Mouse (Mus musculus): ENCODE data around the gene Anp32a.

DNA sequence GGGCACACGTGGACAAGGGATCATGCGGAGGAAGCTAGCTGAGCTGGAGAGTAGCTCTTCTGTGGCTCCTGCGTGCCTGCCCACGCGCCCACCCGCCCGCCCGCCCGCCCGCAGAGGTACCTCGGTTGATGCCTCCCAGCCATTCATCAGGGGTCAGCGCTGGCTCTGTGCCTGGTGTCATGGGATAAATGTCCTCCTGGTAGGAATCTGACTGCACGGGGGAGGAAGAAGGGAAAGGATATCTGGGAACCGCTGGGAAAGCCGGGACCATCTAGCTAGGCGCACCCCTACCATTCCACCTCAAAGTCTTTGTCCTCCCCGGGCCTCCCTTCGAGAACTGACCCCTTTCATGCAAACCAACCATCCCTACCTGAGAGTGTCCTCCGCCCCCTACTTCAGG is 84.9 kb downstream of the Anp32a start:
- TF ChIP-seq ZC3H11A (IDR thresholded peaks at IDR 0.05; ENCODE audit: borderline replicate concordance, low read depth, low read length) (no peak), ZNF384 (IDR thresholded peaks at IDR 0.05; ENCODE audit: low read depth, low read length) (no peak), MAFK (IDR thresholded peaks at IDR 0.05; ENCODE audit: insufficient read depth, low read depth, low read length) (no peak), CHD2 (IDR thresholded peaks at IDR 0.05; ENCODE audit: low read depth, low read length) (no peak), HCFC1 (IDR thresholded peaks at IDR 0.05; ENCODE audit: borderline replicate concordance, insufficient read depth, low read length) (no peak)

Data from ES-E14 (cell line).